Mouse (Mus musculus): ENCODE data around the gene Rab13. TPM values are rescaled to one million over a fixed set of nuclear protein-coding genes. Genes with fewer than 3 reads are reported as not detected.

Rab13 gene
- polyA plus RNA-seq, 1 experiment, result 28.1 TPM

- Histone ChIP-seq H3K4me2 (ENCODE audit: low read depth) (no peak overlapping the region), H3K79me2 (ENCODE audit: control insufficient read depth, insufficient read depth) (no peaks in the 10 kb centered on the region), H3K4me3 (no peak overlapping the region), H3ac (ENCODE audit: control insufficient read depth, insufficient read length) (no peak overlapping the region), H3K27me3 (ENCODE audit: control insufficient read depth, insufficient read depth, insufficient read length) (no peaks in the 10 kb centered on the region), H3K36me3 (ENCODE audit: control insufficient read depth, insufficient read depth) (no peaks in the 10 kb centered on the region)
- TF ChIP-seq SRF (IDR thresholded peaks at IDR 0.05; ENCODE audit: control insufficient read depth, insufficient read length, low read depth), result no peak
- no peak for TF ChIP-seq MYOD1 (IDR thresholded peaks at IDR 0.05; ENCODE audit: control insufficient read depth in 1 of 3, insufficient read length in 2 of 3, low read depth in 2 of 3)
- no peak for TF ChIP-seq POLR2A (IDR thresholded peaks at IDR 0.05; ENCODE audit: insufficient read length, low read depth)
- no peak for TF ChIP-seq POLR2AphosphoS2 (IDR thresholded peaks at IDR 0.05; ENCODE audit: insufficient read length, low read depth)
- TF ChIP-seq MAX (IDR thresholded peaks at IDR 0.05; ENCODE audit: low read depth), result no peak
- no peak for TF ChIP-seq E2F4 (IDR thresholded peaks at IDR 0.05; ENCODE audit: insufficient read depth)
- TF ChIP-seq TCF12 (IDR thresholded peaks at IDR 0.05; ENCODE audit: insufficient read depth, poor library complexity, severe bottlenecking), result no peak
- no peak for TF ChIP-seq CEBPB (IDR thresholded peaks at IDR 0.05; ENCODE audit: insufficient read depth, poor library complexity, severe bottlenecking)
- no peak for TF ChIP-seq USF1 (IDR thresholded peaks at IDR 0.05; ENCODE audit: low read depth)
- TF ChIP-seq REST (IDR thresholded peaks at IDR 0.05; ENCODE audit: insufficient read depth, insufficient read length), result no peak
Observed at GRCm38 (mm10) chr3:90224331-90224730, 10.8 kb downstream of the Rab13 start.

- TF ChIP-seq MYOG (IDR thresholded peaks at IDR 0.05; ENCODE audit: control insufficient read depth in 1 of 3, insufficient read depth in 1 of 3, insufficient read length in 2 of 3, low read depth in 2 of 3) (no peak), TCF12 (IDR thresholded peaks at IDR 0.05; ENCODE audit: insufficient read depth, poor library complexity, severe bottlenecking) (no peak), SRF (IDR thresholded peaks at IDR 0.05; ENCODE audit: control insufficient read depth, insufficient read length, low read depth) (no peak), MYOD1 (IDR thresholded peaks at IDR 0.05; ENCODE audit: control insufficient read depth in 1 of 3, insufficient read length in 2 of 3, low read depth in 2 of 3) (no peak), POLR2A (IDR thresholded peaks at IDR 0.05; ENCODE audit: insufficient read length, low read depth) (no peak), REST (IDR thresholded peaks at IDR 0.05; ENCODE audit: insufficient read depth, insufficient read length) (no peak), MAX (IDR thresholded peaks at IDR 0.05; ENCODE audit: low read depth) (no peak), USF1 (IDR thresholded peaks at IDR 0.05; ENCODE audit: low read depth) (no peak), TCF3 (IDR thresholded peaks at IDR 0.05; ENCODE audit: insufficient read length, low read depth) (no peak), POLR2AphosphoS2 (IDR thresholded peaks at IDR 0.05; ENCODE audit: insufficient read length, low read depth) (no peak), E2F4 (IDR thresholded peaks at IDR 0.05; ENCODE audit: insufficient read depth) (no peak), CEBPB (IDR thresholded peaks at IDR 0.05; ENCODE audit: insufficient read depth, poor library complexity, severe bottlenecking) (no peak)
- Histone ChIP-seq H3K4me3 (peak overlapping the region; percentile 92), H3ac (ENCODE audit: control insufficient read depth, insufficient read length) (peak overlapping the region; percentile 3), H3K27me3 (ENCODE audit: control insufficient read depth, insufficient read depth, insufficient read length) (no peaks in the 10 kb centered on the region), H3K79me2 (ENCODE audit: control insufficient read depth, insufficient read depth) (peaks cover 8% of the 10 kb centered on the region), H3K4me2 (ENCODE audit: low read depth) (peak overlapping the region; percentile 87), H3K36me3 (ENCODE audit: control insufficient read depth, insufficient read depth) (peaks cover 15% of the 10 kb centered on the region)
Observed at GRCm38 (mm10) chr3:90231075-90231474, 17.6 kb downstream of the Rab13 start.

- Histone ChIP-seq H3ac (ENCODE audit: control insufficient read depth, insufficient read length) (peak within 1 kb of the TSS; percentile 3), H3K4me3 (peak within 1 kb of the TSS; percentile 92), H3K36me3 (ENCODE audit: control insufficient read depth, insufficient read depth) (peaks cover 15% of the 10 kb centered on the region), H3K79me2 (ENCODE audit: control insufficient read depth, insufficient read depth) (peaks cover 8% of the 10 kb centered on the region), H3K4me2 (ENCODE audit: low read depth) (peak within 1 kb of the TSS; percentile 87), H3K27me3 (ENCODE audit: control insufficient read depth, insufficient read depth, insufficient read length) (no peaks in the 10 kb centered on the region)
- TF ChIP-seq USF1 (IDR thresholded peaks at IDR 0.05; ENCODE audit: low read depth) (peak; percentile 87), CEBPB (IDR thresholded peaks at IDR 0.05; ENCODE audit: insufficient read depth, poor library complexity, severe bottlenecking) (no peak), POLR2A (IDR thresholded peaks at IDR 0.05; ENCODE audit: insufficient read length, low read depth) (peak; percentile 96), MAX (IDR thresholded peaks at IDR 0.05; ENCODE audit: low read depth) (no peak), E2F4 (IDR thresholded peaks at IDR 0.05; ENCODE audit: insufficient read depth) (no peak), MYOD1 (IDR thresholded peaks at IDR 0.05; ENCODE audit: control insufficient read depth in 1 of 3, insufficient read length in 2 of 3, low read depth in 2 of 3) (peak; percentile 8 to 90 (median 87)), TCF3 (IDR thresholded peaks at IDR 0.05; ENCODE audit: insufficient read length, low read depth) (no peak), MYOG (IDR thresholded peaks at IDR 0.05; ENCODE audit: control insufficient read depth in 1 of 3, insufficient read depth in 1 of 3, insufficient read length in 2 of 3, low read depth in 2 of 3) (peak in 2 of 3 experiments; percentile 79 to 80), POLR2AphosphoS2 (IDR thresholded peaks at IDR 0.05; ENCODE audit: insufficient read length, low read depth) (peak; percentile 92), SRF (IDR thresholded peaks at IDR 0.05; ENCODE audit: control insufficient read depth, insufficient read length, low read depth) (no peak), REST (IDR thresholded peaks at IDR 0.05; ENCODE audit: insufficient read depth, insufficient read length) (no peak), TCF12 (IDR thresholded peaks at IDR 0.05; ENCODE audit: insufficient read depth, poor library complexity, severe bottlenecking) (no peak)
Observed at GRCm38 (mm10) chr3:90231507-90232333, 18.2 kb downstream of the Rab13 start, which contains the start of gene Jtb. Jtb (plus strand) TSS chr3:90231597.

GRCm38 (mm10) chr3:90241251-90241650, 27.8 kb downstream of the Rab13 start:
- H3K4me3 ChIP-seq, result no peak overlapping the region
- no peak for TF ChIP-seq REST (IDR thresholded peaks at IDR 0.05; ENCODE audit: insufficient read depth, insufficient read length)
- TF ChIP-seq MYOD1 (IDR thresholded peaks at IDR 0.05; ENCODE audit: control insufficient read depth in 1 of 3, insufficient read length in 2 of 3, low read depth in 2 of 3), result no peak
- TF ChIP-seq USF1 (IDR thresholded peaks at IDR 0.05; ENCODE audit: low read depth), result no peak
- no peak for TF ChIP-seq CEBPB (IDR thresholded peaks at IDR 0.05; ENCODE audit: insufficient read depth, poor library complexity, severe bottlenecking)
- no peak for TF ChIP-seq MAX (IDR thresholded peaks at IDR 0.05; ENCODE audit: low read depth)
- TF ChIP-seq E2F4 (IDR thresholded peaks at IDR 0.05; ENCODE audit: insufficient read depth), result no peak
- TF ChIP-seq MYOG (IDR thresholded peaks at IDR 0.05; ENCODE audit: control insufficient read depth in 1 of 3, insufficient read depth in 1 of 3, insufficient read length in 2 of 3, low read depth in 2 of 3), result no peak
- no peak for TF ChIP-seq POLR2AphosphoS2 (IDR thresholded peaks at IDR 0.05; ENCODE audit: insufficient read length, low read depth)
- TF ChIP-seq TCF12 (IDR thresholded peaks at IDR 0.05; ENCODE audit: insufficient read depth, poor library complexity, severe bottlenecking), result no peak
- TF ChIP-seq SRF (IDR thresholded peaks at IDR 0.05; ENCODE audit: control insufficient read depth, insufficient read length, low read depth), result no peak
- no peak for TF ChIP-seq POLR2A (IDR thresholded peaks at IDR 0.05; ENCODE audit: insufficient read length, low read depth)
- TF ChIP-seq TCF3 (IDR thresholded peaks at IDR 0.05; ENCODE audit: insufficient read length, low read depth), result no peak
- no peak overlapping the region for H3ac ChIP-seq (ENCODE audit: control insufficient read depth, insufficient read length)
- no peaks in the 10 kb centered on the region for H3K79me2 ChIP-seq (ENCODE audit: control insufficient read depth, insufficient read depth)
- H3K27me3 ChIP-seq (ENCODE audit: control insufficient read depth, insufficient read depth, insufficient read length), result no peaks in the 10 kb centered on the region
- no peak overlapping the region for H3K4me2 ChIP-seq (ENCODE audit: low read depth)
- H3K36me3 ChIP-seq (ENCODE audit: control insufficient read depth, insufficient read depth), result no peaks in the 10 kb centered on the region

All from myocyte (in vitro differentiated cells).